Mouse (Mus musculus) left cerebral cortex, postnatal 4 days (tissue): ENCODE results near the gene Olfr1112. TPM values are rescaled to one million over a fixed set of nuclear protein-coding genes. Genes with fewer than 3 reads are reported as not detected.
"Not testable (repeated sequence)": the region's sequence is repeated elsewhere in the genome, so short reads cannot be mapped to it uniquely, and the experiment has no call there.

ENCODE experiments used
- DNase-seq: peaks from one replicate; pipeline ENCODE4 v3.0.0-alpha.2; 2022
- intact Hi-C: fragments of 180-260 bp; cut with DNase I; formaldehyde crosslinking; loops from one replicate; pipeline ENCODE4 v1.15.1; 2025
- total RNA-seq, 2 experiments: library from RNA; stranded (reverse); gene quantifications; 2 replicates each; pipeline ENCODE4 v1.2.3; 2021

Olfr1112 gene
- total RNA-seq, result not detected

GRCm38 (mm10) chr2:87187498-87187897 lies at the start of gene Olfr1112:
TSS of gene Olfr1112 (plus strand) at chr2:87187798.
- no peak for DNase-seq
- intact Hi-C loops, result no loop called here

DNA sequence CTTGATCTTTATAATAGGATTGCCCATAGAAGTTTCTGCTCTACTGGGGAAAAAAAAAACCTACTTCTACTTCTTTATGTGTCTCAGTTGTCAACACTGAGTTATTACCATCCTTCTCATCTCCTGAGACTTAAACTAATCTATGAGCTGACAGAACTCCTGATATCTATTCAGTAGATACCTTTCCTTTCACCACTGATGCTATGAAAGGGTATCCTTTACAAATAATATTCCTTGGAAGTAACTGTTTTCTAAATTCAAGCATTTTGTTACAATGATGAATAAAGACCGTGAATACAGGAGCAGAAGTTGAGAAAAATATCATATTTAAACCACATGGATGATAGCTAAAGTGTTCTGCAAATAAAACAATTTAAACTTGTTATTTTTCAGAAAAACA lies 47.4 kb upstream of the Olfr1112 start, which contains the start of gene Olfr1110:
TSS of gene Olfr1110 (minus strand) at position 101 of the 400 bp plus-strand sequence.
- intact Hi-C loops, result no loop called here
- DNase-seq, result no peak

DNA sequence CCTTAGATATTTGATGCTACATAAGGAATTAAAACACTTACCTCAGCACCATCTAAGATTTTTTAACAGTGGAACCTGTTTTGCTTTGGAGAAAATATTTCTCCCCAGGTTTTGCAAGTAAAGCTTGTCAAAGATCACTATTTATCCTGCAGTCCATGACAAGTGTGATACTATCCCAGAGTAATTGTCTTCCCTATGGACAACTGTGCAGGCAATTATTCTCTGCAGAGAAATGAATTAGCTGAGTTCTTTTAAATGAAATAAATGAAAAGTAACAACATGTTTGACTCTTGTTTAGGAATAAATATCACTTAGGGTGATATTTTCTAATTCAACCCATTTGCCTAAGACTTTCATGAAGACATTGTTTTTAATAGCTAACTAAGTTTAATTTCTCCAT lies 35.1 kb upstream of the Olfr1112 start, which contains the start of gene Olfr1111:
TSS of gene Olfr1111 (minus strand) at position 101 of the 400 bp plus-strand sequence.
- intact Hi-C loops, result no loop called here
- no peak for DNase-seq

DNA sequence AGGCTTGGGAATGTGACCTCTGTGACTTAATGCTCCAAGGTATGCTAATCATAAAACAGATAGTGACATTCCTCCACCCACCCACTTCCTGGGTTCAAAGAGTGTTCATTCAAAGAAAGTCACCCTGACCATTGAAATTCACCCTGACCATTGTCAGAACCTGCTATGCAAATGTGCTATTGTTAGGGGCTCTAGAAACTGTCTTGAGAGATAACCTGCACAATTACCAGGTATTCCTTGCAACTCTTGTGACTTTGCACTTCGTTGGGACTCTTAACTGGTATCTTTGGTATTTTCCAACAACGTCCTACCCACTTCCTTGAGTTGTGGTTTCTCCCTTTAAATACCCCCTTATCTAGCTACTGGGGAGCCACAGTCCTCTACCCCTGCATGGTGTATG lies 19.9 kb upstream of the Olfr1112 start:
- DNase-seq, intact Hi-C loops: not testable (repeated sequence)

- intact Hi-C loops, result no loop called here
- DNase-seq, result no peak
These were observed 21.1 kb downstream of the Olfr1112 start, which contains the start of gene Olfr1113 for GRCm38 (mm10) chr2:87208670-87209069. TSS of gene Olfr1113 (plus strand) at chr2:87208970.

Other genes with a start within 250 kb of the Olfr1112 start
- gene Olfr1099, start 227.1 kb upstream of the Olfr1112 start, total RNA-seq, result not detected
- gene Olfr1100, start 207.8 kb upstream of the Olfr1112 start, total RNA-seq, result not detected
- gene Olfr1101, start 196.6 kb upstream of the Olfr1112 start, total RNA-seq, result not detected
- not detected for gene Olfr1102, start 189.4 kb upstream of the Olfr1112 start, total RNA-seq
- not detected for gene Olfr1104, start 160.7 kb upstream of the Olfr1112 start, total RNA-seq
- gene Olfr1105, start 151.3 kb upstream of the Olfr1112 start, total RNA-seq, result not detected
- gene Olfr1106, start 135.5 kb upstream of the Olfr1112 start, total RNA-seq, result not detected
- gene Olfr1107, start 112.0 kb upstream of the Olfr1112 start, total RNA-seq, result not detected
- gene Olfr1109, start 91.8 kb upstream of the Olfr1112 start, total RNA-seq, result not detected
- gene Olfr259, start 73.2 kb upstream of the Olfr1112 start, total RNA-seq, result not detected
- not detected for gene Olfr1110, start 47.5 kb upstream of the Olfr1112 start, total RNA-seq
- gene Olfr1111, start 35.2 kb upstream of the Olfr1112 start, total RNA-seq, result not detected
- gene Olfr1113, start 21.2 kb downstream of the Olfr1112 start, total RNA-seq, result not detected
- not detected for gene Olfr1115, start 60.2 kb downstream of the Olfr1112 start, total RNA-seq
- gene Olfr1116, start 79.7 kb downstream of the Olfr1112 start, total RNA-seq, result not detected
- gene Olfr1118, start 119.8 kb downstream of the Olfr1112 start, total RNA-seq, result not detected
- gene Olfr1120, start 167.0 kb downstream of the Olfr1112 start, total RNA-seq, result not detected
- gene Olfr1121, start 182.1 kb downstream of the Olfr1112 start, total RNA-seq, result not detected
- gene Olfr1122, start 198.1 kb downstream of the Olfr1112 start, total RNA-seq, result under 1 TPM; 0.08 TPM
- not detected for gene Olfr1123, start 228.8 kb downstream of the Olfr1112 start, total RNA-seq
- not detected for gene Olfr1124, start 242.5 kb downstream of the Olfr1112 start, total RNA-seq